In genomic region chr14:48332660-48333059, GRCm38 (mm10) we compare ENCODE assay signal across 10 mouse cellular contexts.
DNase-seq lines count a peak whose midpoint lies in the region; ATAC-seq and TF ChIP-seq lines count a peak whose summit lies in the region.
"Had no signal": no experiment of that assay in that cellular context is flagged by ENCODE, and none has a peak within 500 bp of the region (broad histone marks: within the 10 kb centered on the region; RNA-seq: fewer than 3 reads in every experiment).

No protein-coding gene starts in this region.

- H3K27ac ChIP-seq in kidney, embryonic 16.5 days (ENCODE audit: low read length), result peak overlapping the region; percentile 74
- H3K27ac ChIP-seq in liver, postnatal 0 days (ENCODE audit: low read depth), result no peak overlapping the region
- H3K27ac ChIP-seq: hindbrain, embryonic 14.5 days had no signal

- H3K4me3 ChIP-seq in kidney, embryonic 16.5 days (ENCODE audit: low read length), result no peak overlapping the region
- no peak overlapping the region for H3K4me3 ChIP-seq in liver, postnatal 0 days (ENCODE audit: low read depth, low read length)

- no peak for ATAC-seq in kidney, embryonic 16.5 days (ENCODE audit: low FRiP score, low TSS enrichment)
- ATAC-seq in liver, postnatal 0 days, result no peak

- H3K4me2 ChIP-seq in kidney, embryonic 16.5 days (replicated peaks; ENCODE audit: low read depth, low read length), result no peak overlapping the region
- no peak overlapping the region for H3K4me2 ChIP-seq in liver, postnatal 0 days (ENCODE audit: low read depth, low read length)
- H3K4me2 ChIP-seq: hindbrain, embryonic 14.5 days had no signal

- peaks cover 46% of the 10 kb centered on the region for H3K4me1 ChIP-seq in kidney, embryonic 16.5 days (ENCODE audit: insufficient read depth, low read length)
- H3K4me1 ChIP-seq in liver, postnatal 0 days (ENCODE audit: insufficient read depth), result no peaks in the 10 kb centered on the region

- TF ChIP-seq CTCF in liver, postnatal 0 days (IDR thresholded peaks at IDR 0.05; ENCODE audit: low read depth), result no peak

- no peaks in the 10 kb centered on the region for H3K36me3 ChIP-seq in kidney, embryonic 16.5 days (ENCODE audit: insufficient read depth, low read length)
- H3K36me3 ChIP-seq in liver, postnatal 0 days (replicated peaks; ENCODE audit: insufficient read depth, low read length), result no peaks in the 10 kb centered on the region

- H3K9ac ChIP-seq in kidney, embryonic 16.5 days (replicated peaks; ENCODE audit: low read length), result no peak overlapping the region
- H3K9ac ChIP-seq in liver, postnatal 0 days (replicated peaks), result no peak overlapping the region
- H3K9ac ChIP-seq: hindbrain, embryonic 14.5 days had no signal

- no peaks in the 10 kb centered on the region for H3K9me3 ChIP-seq in kidney, embryonic 16.5 days (ENCODE audit: low read length)
- H3K9me3 ChIP-seq in liver, postnatal 0 days (ENCODE audit: low read length), result no peaks in the 10 kb centered on the region

- no peaks in the 10 kb centered on the region for H3K27me3 ChIP-seq in kidney, embryonic 16.5 days (ENCODE audit: insufficient read depth, low read length)
- H3K27me3 ChIP-seq in liver, postnatal 0 days (ENCODE audit: insufficient read depth, low read length), result no peaks in the 10 kb centered on the region

- peak; percentile 23 to 28 for DNase-seq in cerebellum, postnatal 10 days
- DNase-seq in cerebellum, postnatal 36 days, result no peak
- peak; percentile 29 for DNase-seq in ovary, postnatal 14 days (ENCODE audit: low spot score)
- DNase-seq in ovary, postnatal 36 days (ENCODE audit: low spot score), result no peak
- DNase-seq in lung, postnatal 36 days, result peak; percentile 59
- no peak for DNase-seq in testis, postnatal 14 days (ENCODE audit: low spot score)
- no peak for DNase-seq in liver, postnatal 0 days
- DNase-seq: cerebellum, adult 9-11 months had no signal

- TF ChIP-seq EP300 in liver, postnatal 0 days (IDR thresholded peaks at IDR 0.05; ENCODE audit: low read depth), result no peak

- WGBS in kidney, embryonic 16.5 days, result 23% methylated on average over 4 of the region's 4 CpGs
- 68% methylated on average over 4 of the region's 4 CpGs for WGBS in liver, postnatal 0 days (ENCODE audit: insufficient replicate concordance)

Comparison
In these comparisons a context has a peak if more than half of its experiments do, and no peak if none do; other contexts are left out.
1. DNase-seq: peak in cerebellum, postnatal 10 days (2 of 2), ovary, postnatal 14 days (single experiment) and lung, postnatal 36 days (single experiment); none in cerebellum, postnatal 36 days (0 of 2), ovary, postnatal 36 days (single experiment), testis, postnatal 14 days (single experiment) and liver, postnatal 0 days (single experiment).